In genomic region chr9:44361931-44362330, GRCm38 (mm10) we compare ENCODE assay signal across 8 mouse cellular contexts. TPM values are rescaled to one million over a fixed set of nuclear protein-coding genes. Genes with fewer than 3 reads are reported as not detected.
DNase-seq lines count a peak whose midpoint lies in the region; ATAC-seq and TF ChIP-seq lines count a peak whose summit lies in the region.
"Not testable (repeated sequence)": the region's sequence is repeated elsewhere in the genome, so short reads cannot be mapped to it uniquely, and the experiment has no call there.

No protein-coding gene starts in this region.

- DNase-seq in Patski (ENCODE audit: low read depth, low spot score); forebrain, embryonic 10.5 days (ENCODE audit: extremely low spot score, low spot score); intestine, embryonic 14.5 days (ENCODE audit: low spot score): not testable (repeated sequence)

- POLR2A ChIA-PET in Patski (lab: Charles Lee), result interaction anchor here (1.2 to 1.8 kb wide), 2 partner anchors 17 to 18 kb away, joined by 3 to 7 read pairs; partner anchors contain the start of gene Hyou1

- peak overlapping the region; percentile 76 for H3K4me2 ChIP-seq in heart, embryonic 13.5 days
- H3K4me2 ChIP-seq in intestine, embryonic 14.5 days (ENCODE audit: low read length), result peak overlapping the region; percentile 91
- peak overlapping the region; percentile 92 for H3K4me2 ChIP-seq in limb, embryonic 12.5 days
- peak overlapping the region; percentile 76 for H3K4me2 ChIP-seq in lung, embryonic 15.5 days
- H3K4me2 ChIP-seq in myocyte (ENCODE audit: low read depth), result peak overlapping the region; percentile 91

- TF ChIP-seq CTCF in Patski (IDR thresholded peaks at IDR 0.05), result peak; percentile 44
- not testable (repeated sequence) for TF ChIP-seq CTCF in testis, adult 2 months (IDR thresholded peaks at IDR 0.05; ENCODE audit: control insufficient read depth, insufficient read depth, insufficient replicate concordance, low read depth, low read length)

- H3K9ac ChIP-seq in heart, embryonic 13.5 days, result peak overlapping the region; percentile 94
- H3K9ac ChIP-seq in intestine, embryonic 14.5 days (ENCODE audit: low read length), result peak overlapping the region; percentile 35; the same call in 1 of the 2 replicates
- not testable (repeated sequence) for H3K9ac ChIP-seq in limb, embryonic 12.5 days (replicated peaks)
- peak overlapping the region; percentile 67; the same call in 1 of the 2 replicates for H3K9ac ChIP-seq in lung, embryonic 15.5 days

- peaks cover 29% of the 10 kb centered on the region for H3K36me3 ChIP-seq in forebrain, embryonic 10.5 days (replicated peaks)
- H3K36me3 ChIP-seq in heart, embryonic 13.5 days, result peaks cover 28% of the 10 kb centered on the region
- peaks cover 26% of the 10 kb centered on the region for H3K36me3 ChIP-seq in intestine, embryonic 14.5 days (ENCODE audit: control insufficient read depth, insufficient read depth, low read length)
- H3K36me3 ChIP-seq in limb, embryonic 12.5 days, result peaks cover 28% of the 10 kb centered on the region
- peaks cover 22% of the 10 kb centered on the region for H3K36me3 ChIP-seq in lung, embryonic 15.5 days
- not testable (repeated sequence) for H3K36me3 ChIP-seq in myocyte (ENCODE audit: control insufficient read depth, insufficient read depth); testis, adult 2 months (ENCODE audit: control insufficient read depth, insufficient read depth, low read length)

- 44% methylated on average over 4 of the region's 4 CpGs for WGBS in forebrain, embryonic 10.5 days
- WGBS in heart, embryonic 13.5 days, result 37% methylated on average over 4 of the region's 4 CpGs
- 43% methylated on average over 4 of the region's 4 CpGs for WGBS in intestine, embryonic 14.5 days
- WGBS in limb, embryonic 12.5 days, result 43% methylated on average over 4 of the region's 4 CpGs
- 42% methylated on average over 4 of the region's 4 CpGs for WGBS in lung, embryonic 15.5 days

- in situ Hi-C loops in Patski (cut with MboI; ENCODE audit: low pct_unique_long_range_greater_than_20kb), result not testable (repeated sequence)

- not testable (repeated sequence) for TF ChIP-seq POLR2A in myocyte (IDR thresholded peaks at IDR 0.05; ENCODE audit: insufficient read length, low read depth); testis, adult 2 months (IDR thresholded peaks at IDR 0.05; ENCODE audit: control insufficient read depth, low read depth, low read length)

- not testable (repeated sequence) for H3K27me3 ChIP-seq in Patski; forebrain, embryonic 10.5 days (ENCODE audit: poor library complexity, severe bottlenecking); heart, embryonic 13.5 days (replicated peaks); intestine, embryonic 14.5 days (replicated peaks; ENCODE audit: control insufficient read depth, insufficient read depth, low read length); limb, embryonic 12.5 days; lung, embryonic 15.5 days; myocyte (ENCODE audit: control insufficient read depth, insufficient read depth, insufficient read length); testis, adult 2 months (ENCODE audit: control insufficient read depth, insufficient read depth, low read length)

- not testable (repeated sequence) for H3K4me1 ChIP-seq in forebrain, embryonic 10.5 days; heart, embryonic 13.5 days; intestine, embryonic 14.5 days (replicated peaks; ENCODE audit: control insufficient read depth, insufficient read depth, low read length); limb, embryonic 12.5 days (replicated peaks); lung, embryonic 15.5 days; testis, adult 2 months (ENCODE audit: control insufficient read depth, insufficient read depth, low read length)

- peak overlapping the region; percentile 83 for H3K27ac ChIP-seq in forebrain, embryonic 10.5 days
- peak overlapping the region; percentile 84 for H3K27ac ChIP-seq in heart, embryonic 13.5 days (replicated peaks)
- H3K27ac ChIP-seq in intestine, embryonic 14.5 days (ENCODE audit: low read depth), result 0 out of 2 replicates have a peak overlapping the region, but pooled peaks have one; percentile 67
- 0 out of 2 replicates have a peak overlapping the region, but pooled peaks have one; percentile 45 for H3K27ac ChIP-seq in limb, embryonic 12.5 days
- H3K27ac ChIP-seq in lung, embryonic 15.5 days, result peak overlapping the region; percentile 48; the same call in 1 of the 2 replicates
- peak overlapping the region; percentile 71 for H3K27ac ChIP-seq in testis, adult 2 months (ENCODE audit: control insufficient read depth, insufficient read depth, low read depth, low read length)

- H3K79me2 ChIP-seq in myocyte (ENCODE audit: control insufficient read depth, insufficient read depth), result peaks cover 11% of the 10 kb centered on the region

- peak overlapping the region; percentile 24 for H3ac ChIP-seq in myocyte (ENCODE audit: control insufficient read depth, insufficient read length)

- H3K9me3 ChIP-seq in forebrain, embryonic 10.5 days; heart, embryonic 13.5 days; intestine, embryonic 14.5 days (ENCODE audit: control insufficient read depth, low read length); limb, embryonic 12.5 days; lung, embryonic 15.5 days: not testable (repeated sequence)

- H3K4me3 ChIP-seq in forebrain, embryonic 10.5 days, result peak overlapping the region; percentile 89
- peak overlapping the region; percentile 97 for H3K4me3 ChIP-seq in heart, embryonic 13.5 days
- peak overlapping the region; percentile 99 for H3K4me3 ChIP-seq in intestine, embryonic 14.5 days (ENCODE audit: low read depth, low read length)
- H3K4me3 ChIP-seq in limb, embryonic 12.5 days (replicated peaks), result peak overlapping the region; percentile 91
- H3K4me3 ChIP-seq in lung, embryonic 15.5 days, result peak overlapping the region; percentile 70
- H3K4me3 ChIP-seq in myocyte, result peak overlapping the region; percentile 73
- peak overlapping the region; percentile 99 for H3K4me3 ChIP-seq in testis, adult 2 months (ENCODE audit: control insufficient read depth, low read depth, low read length)

- not testable (repeated sequence) for ATAC-seq in Patski; heart, embryonic 13.5 days (ENCODE audit: extremely low read depth, insufficient number of reproducible peaks, low FRiP score, low TSS enrichment); limb, embryonic 12.5 days (ENCODE audit: insufficient number of reproducible peaks, insufficient read depth, low FRiP score, low TSS enrichment, low read depth)
- peak; percentile 28; the same call in 1 of the 2 replicates for ATAC-seq in intestine, embryonic 14.5 days (replicated peaks; ENCODE audit: low FRiP score, low TSS enrichment, low read depth)
- peak; percentile 36 for ATAC-seq in lung, embryonic 15.5 days (ENCODE audit: borderline replicate concordance, extremely low read depth, low FRiP score, low TSS enrichment)

- CTCF ChIA-PET in Patski (lab: Charles Lee), result interaction anchor here (0.8 to 2.1 kb wide), 12 partner anchors 15 to 232 kb away, joined by 3 to 9 read pairs (median 4); partner anchors contain the start of genes Cbl, Hmbs, Hyou1 and Rps25

RNA-seq across cellular contexts. Expression of gene Vps11, which starts 0.5 kb away (rescaled TPM):
- polyA plus RNA-seq in Patski (2021) (46.5 TPM), myocyte (2012; fragmentation: generic; extraction: Trizol) (26.4 TPM)
- polyA plus RNA-seq in forebrain, embryonic 10.5 days (2016; fragmentation: Nextera tagmentation; extraction: Ambion mirVana), result 29.0 and 32.3 TPM in 2 replicates
- polyA plus RNA-seq in heart, embryonic 13.5 days (2015; fragmentation: Nextera tagmentation; extraction: Ambion mirVana), result 20.0 and 21.1 TPM in 2 replicates
- 25.3 and 29.5 TPM in 2 replicates for polyA plus RNA-seq in intestine, embryonic 14.5 days (2014; fragmentation: Nextera tagmentation; extraction: Ambion mirVana)
- 28.9 and 30.7 TPM in 2 replicates for polyA plus RNA-seq in limb, embryonic 12.5 days (2016; fragmentation: Nextera tagmentation; extraction: Ambion mirVana)
- 27.9 and 29.8 TPM in 2 replicates for polyA plus RNA-seq in lung, embryonic 15.5 days (2015; fragmentation: Nextera tagmentation; extraction: Ambion mirVana)
- polyA plus RNA-seq in testis, adult 2 months (2012; rRNA removed), result 19.2 and 19.4 TPM in 2 replicates

RNA-seq across cellular contexts. Expression of gene Hyou1, which starts 17.4 kb away (rescaled TPM):
- polyA plus RNA-seq in Patski (2021) (190 TPM), myocyte (2012; fragmentation: generic; extraction: Trizol) (45.9 TPM)
- polyA plus RNA-seq in forebrain, embryonic 10.5 days (2016; fragmentation: Nextera tagmentation; extraction: Ambion mirVana), result 38.7 and 43.7 TPM in 2 replicates
- 16.0 and 17.5 TPM in 2 replicates for polyA plus RNA-seq in heart, embryonic 13.5 days (2015; fragmentation: Nextera tagmentation; extraction: Ambion mirVana)
- 28.4 and 37.0 TPM in 2 replicates for polyA plus RNA-seq in intestine, embryonic 14.5 days (2014; fragmentation: Nextera tagmentation; extraction: Ambion mirVana)
- polyA plus RNA-seq in limb, embryonic 12.5 days (2016; fragmentation: Nextera tagmentation; extraction: Ambion mirVana), result 34.0 and 36.4 TPM in 2 replicates
- 34.6 and 35.7 TPM in 2 replicates for polyA plus RNA-seq in lung, embryonic 15.5 days (2015; fragmentation: Nextera tagmentation; extraction: Ambion mirVana)
- polyA plus RNA-seq in testis, adult 2 months (2012; rRNA removed), result 82.1 and 99.9 TPM in 2 replicates

RNA-seq across cellular contexts. Expression of gene Hmbs, which starts 17.9 kb away (rescaled TPM):
- 46.8 TPM for polyA plus RNA-seq in Patski (2021)
- polyA plus RNA-seq in forebrain, embryonic 10.5 days (2016; fragmentation: Nextera tagmentation; extraction: Ambion mirVana), result 196 and 210 TPM in 2 replicates
- 135 and 149 TPM in 2 replicates for polyA plus RNA-seq in heart, embryonic 13.5 days (2015; fragmentation: Nextera tagmentation; extraction: Ambion mirVana)
- polyA plus RNA-seq in intestine, embryonic 14.5 days (2014; fragmentation: Nextera tagmentation; extraction: Ambion mirVana), result 122 and 128 TPM in 2 replicates
- 123 and 125 TPM in 2 replicates for polyA plus RNA-seq in limb, embryonic 12.5 days (2016; fragmentation: Nextera tagmentation; extraction: Ambion mirVana)
- 123 and 135 TPM in 2 replicates for polyA plus RNA-seq in lung, embryonic 15.5 days (2015; fragmentation: Nextera tagmentation; extraction: Ambion mirVana)
- polyA plus RNA-seq in myocyte (2012; fragmentation: generic; extraction: Trizol), result 31.5 TPM
- polyA plus RNA-seq in testis, adult 2 months (2012; rRNA removed), result 18.2 and 19.3 TPM in 2 replicates

RNA-seq across cellular contexts. Expression of gene H2afx, which starts 27.4 kb away (rescaled TPM):
- polyA plus RNA-seq in Patski (2021) (80.2 TPM), myocyte (2012; fragmentation: generic; extraction: Trizol) (123 TPM)
- 524 and 528 TPM in 2 replicates for polyA plus RNA-seq in forebrain, embryonic 10.5 days (2016; fragmentation: Nextera tagmentation; extraction: Ambion mirVana)
- 196 and 199 TPM in 2 replicates for polyA plus RNA-seq in heart, embryonic 13.5 days (2015; fragmentation: Nextera tagmentation; extraction: Ambion mirVana)
- polyA plus RNA-seq in intestine, embryonic 14.5 days (2014; fragmentation: Nextera tagmentation; extraction: Ambion mirVana), result 302 and 311 TPM in 2 replicates
- polyA plus RNA-seq in limb, embryonic 12.5 days (2016; fragmentation: Nextera tagmentation; extraction: Ambion mirVana), result 429 and 481 TPM in 2 replicates
- 357 and 365 TPM in 2 replicates for polyA plus RNA-seq in lung, embryonic 15.5 days (2015; fragmentation: Nextera tagmentation; extraction: Ambion mirVana)
- 107 TPM in 2 replicates for polyA plus RNA-seq in testis, adult 2 months (2012; rRNA removed)

RNA-seq across cellular contexts. Expression of gene Slc37a4, which starts 34.7 kb away (rescaled TPM):
- polyA plus RNA-seq in Patski (2021), result 28.7 TPM
- 18.8 and 19.4 TPM in 2 replicates for polyA plus RNA-seq in forebrain, embryonic 10.5 days (2016; fragmentation: Nextera tagmentation; extraction: Ambion mirVana)
- polyA plus RNA-seq in heart, embryonic 13.5 days (2015; fragmentation: Nextera tagmentation; extraction: Ambion mirVana), result 31.4 and 36.4 TPM in 2 replicates
- 37.8 and 38.1 TPM in 2 replicates for polyA plus RNA-seq in intestine, embryonic 14.5 days (2014; fragmentation: Nextera tagmentation; extraction: Ambion mirVana)
- 11.1 and 12.8 TPM in 2 replicates for polyA plus RNA-seq in limb, embryonic 12.5 days (2016; fragmentation: Nextera tagmentation; extraction: Ambion mirVana)
- 20.5 and 21.3 TPM in 2 replicates for polyA plus RNA-seq in lung, embryonic 15.5 days (2015; fragmentation: Nextera tagmentation; extraction: Ambion mirVana)
- 20.8 TPM for polyA plus RNA-seq in myocyte (2012; fragmentation: generic; extraction: Trizol)
- 14.1 and 14.7 TPM in 2 replicates for polyA plus RNA-seq in testis, adult 2 months (2012; rRNA removed)
